Mouse (Mus musculus) liver, postnatal 0 days (tissue): ENCODE measurements around the gene Atp5d. TPM values are rescaled to one million over a fixed set of nuclear protein-coding genes. Genes with fewer than 3 reads are reported as not detected.

Experiments used
- ATAC-seq: fragments of 200-750 bp; cut with Nextera tagmentation; 2 replicates; pipeline ENCODE4 v1.8.0; 2017; ENCODE audit warnings: mild to moderate bottlenecking, moderate library complexity
- DNase-seq: peaks from one replicate; pipeline ENCODE4 v3.0.0-alpha.2; 2016
- H3K27ac ChIP-seq: fragments of 300-500 bp; sonication (generic); 2 replicates; pipeline ENCODE4 v1.5.1; 2014; ENCODE audit warnings: antibody characterized with exemption, moderate library complexity, mild to moderate bottlenecking, low read depth
- H3K27me3 ChIP-seq: fragments of 300-500 bp; sonication (generic); 2 replicates; pipeline ENCODE4 v1.6.1; 2014; ENCODE audit warnings: low read length, control low read depth, mixed read lengths; ENCODE audit not compliant: insufficient read depth
- H3K36me3 ChIP-seq: fragments of 300-500 bp; sonication (generic); replicated peaks from 2 replicates; pipeline ENCODE4 v1.6.1; 2014; ENCODE audit warnings: mild to moderate bottlenecking, control low read depth, low read length, moderate library complexity, mixed read lengths; ENCODE audit not compliant: insufficient read depth
- H3K4me1 ChIP-seq: fragments of 300-500 bp; sonication (generic); 2 replicates; pipeline ENCODE4 v1.6.1; 2014; ENCODE audit warnings: antibody characterized with exemption, mild to moderate bottlenecking, control low read depth; ENCODE audit not compliant: insufficient read depth
- H3K4me2 ChIP-seq: fragments of 300-500 bp; sonication (generic); 2 replicates; pipeline ENCODE4 v1.6.1; 2014; ENCODE audit warnings: low read depth, mild to moderate bottlenecking, low read length, moderate library complexity, mixed read lengths
- H3K4me3 ChIP-seq: fragments of 300-500 bp; sonication (generic); 2 replicates; pipeline ENCODE4 v1.5.1; 2014; ENCODE audit warnings: low read depth, low read length
- H3K9ac ChIP-seq: fragments of 300-500 bp; sonication (generic); replicated peaks from 2 replicates; pipeline ENCODE4 v1.6.1; 2014; ENCODE audit warnings: mild to moderate bottlenecking, moderate library complexity
- H3K9me3 ChIP-seq: fragments of 300-500 bp; sonication (generic); 2 replicates; pipeline ENCODE4 v1.6.1; 2016; ENCODE audit warnings: mild to moderate bottlenecking, control low read depth, low read length, mixed read lengths
- CTCF ChIP-seq: sonication (generic); IDR thresholded peaks from 2 replicates; pipeline ENCODE4 v1.5.1; 2016; ENCODE audit warnings: antibody characterized with exemption, low read depth
- EP300 ChIP-seq: IDR thresholded peaks from 2 replicates; pipeline ENCODE4 v1.6.1; 2016; ENCODE audit warnings: antibody characterized with exemption, low read depth, mild to moderate bottlenecking
- WGBS: fragments of 180-500 bp; shearing (Covaris S2); extraction: QIAGEN DNeasy Blood & Tissue Kit; methylation state at CpG from one replicate; pipeline ENCODE4 v1.1.7; 2014; ENCODE audit not compliant: insufficient replicate concordance; 5-methylcytosine and 5-hydroxymethylcytosine counted together
- polyA plus RNA-seq: library from polyadenylated mRNA; unstranded; fragments of >200 nt; fragmentation: Nextera tagmentation; extraction: Ambion mirVana; gene quantifications from 2 replicates; pipeline ENCODE4 v1.2.1, GENCODE M21; 2015

The Atp5d gene
- polyA plus RNA-seq, 1 experiment from 2014 or later: 576 TPM

GRCm38 (mm10) chr10:80159021-80159560 lies 20.7 kb downstream of the Atp5d start:
- peak overlapping the region; percentile 53; the same call in 1 of the 2 replicates for H3K9ac ChIP-seq
- no peaks in the 10 kb centered on the region for H3K27me3 ChIP-seq
- peak; percentile 59 for DNase-seq
- WGBS: 10% methylated on average over 12 of the region's 12 CpGs
- H3K9me3 ChIP-seq: no peaks in the 10 kb centered on the region
- H3K36me3 ChIP-seq: peaks cover 36% of the 10 kb centered on the region
- peak overlapping the region; percentile 89 for H3K4me2 ChIP-seq
- peak overlapping the region; percentile 58 for H3K4me3 ChIP-seq
- peaks cover 81% of the 10 kb centered on the region for H3K4me1 ChIP-seq
- TF ChIP-seq CTCF (no peak), EP300 (no peak)
- ATAC-seq: no peak; the same call in 1 of the 2 replicates
- peak overlapping the region; percentile 92 for H3K27ac ChIP-seq

- ATAC-seq: peak; percentile 82
These were observed 21.4 kb downstream of the Atp5d start for GRCm38 (mm10) chr10:80159561-80160454.

GRCm38 (mm10) chr10:80160455-80161371 lies 22.3 kb downstream of the Atp5d start:
- TF ChIP-seq EP300 (peak; percentile 14; the same call in 1 of the 2 replicates), CTCF (no peak; the same call in 1 of the 2 replicates)
- Histone ChIP-seq H3K36me3 (peaks cover 20% of the 10 kb centered on the region), H3K9me3 (no peaks in the 10 kb centered on the region), H3K4me1 (peaks cover 84% of the 10 kb centered on the region), H3K9ac (peak overlapping the region; percentile 75), H3K27me3 (no peaks in the 10 kb centered on the region), H3K4me2 (peak overlapping the region; percentile 89), H3K27ac (peak overlapping the region; percentile 97), H3K4me3 (peak overlapping the region; percentile 58)
- ATAC-seq (peak; percentile 37), DNase-seq (peak; percentile 92)
- 2% methylated on average over 31 of the region's 33 CpGs for WGBS

More at GRCm38 (mm10) chr10:80159561-80160454, 21.4 kb downstream of the Atp5d start:
- Histone ChIP-seq H3K4me3 (peak overlapping the region; percentile 58), H3K4me1 (peaks cover 83% of the 10 kb centered on the region), H3K27ac (peak overlapping the region; percentile 97), H3K36me3 (peaks cover 29% of the 10 kb centered on the region), H3K4me2 (peak overlapping the region; percentile 89), H3K27me3 (no peaks in the 10 kb centered on the region), H3K9me3 (no peaks in the 10 kb centered on the region), H3K9ac (peak overlapping the region; percentile 53; the same call in 1 of the 2 replicates)
- WGBS: under 1% methylated on average over 55 of the region's 55 CpGs
- DNase-seq: peak; percentile 98
- 0 out of 2 replicates have a peak, but pooled peaks have one; percentile 3 for TF ChIP-seq CTCF
- no peak for TF ChIP-seq EP300

GRCm38 (mm10) chr10:80161522-80162242 lies 23.2 kb downstream of the Atp5d start:
- Histone ChIP-seq H3K4me3 (peak overlapping the region; percentile 58), H3K4me1 (peaks cover 83% of the 10 kb centered on the region), H3K36me3 (peaks cover 10% of the 10 kb centered on the region), H3K4me2 (peak overlapping the region; percentile 89), H3K27ac (peak overlapping the region; percentile 97), H3K27me3 (no peaks in the 10 kb centered on the region), H3K9me3 (no peaks in the 10 kb centered on the region), H3K9ac (peak overlapping the region; percentile 75)
- WGBS: 23% methylated on average over 5 of the region's 7 CpGs
- peak; percentile 9; the same call in 1 of the 2 replicates for ATAC-seq
- peak; percentile 62 for DNase-seq
- no peak for TF ChIP-seq CTCF
- TF ChIP-seq EP300: no peak

- Histone ChIP-seq H3K4me2 (peak overlapping the region; percentile 89; the same call in 1 of the 2 replicates), H3K9ac (peak overlapping the region; percentile 6; the same call in 1 of the 2 replicates), H3K36me3 (peaks cover 5% of the 10 kb centered on the region), H3K4me1 (peaks cover 87% of the 10 kb centered on the region), H3K27ac (peak overlapping the region; percentile 97), H3K4me3 (no peak overlapping the region), H3K27me3 (no peaks in the 10 kb centered on the region), H3K9me3 (no peaks in the 10 kb centered on the region)
- 71% methylated on average over 3 of the region's 3 CpGs for WGBS
- DNase-seq: no peak
- TF ChIP-seq EP300: no peak
- ATAC-seq: no peak
These were observed 23.8 kb downstream of the Atp5d start for GRCm38 (mm10) chr10:80162243-80162608.
